In genomic region chr6:131466838-131467237, GRCm38 (mm10) we compare ENCODE assay signal across 13 mouse cellular contexts. TPM values are rescaled to one million over a fixed set of nuclear protein-coding genes. Genes with fewer than 3 reads are reported as not detected.
A peak's percentile ranks its signal among the peaks of the same experiment; 100 is the strongest.
DNase-seq lines count a peak whose midpoint lies in the region; ATAC-seq and TF ChIP-seq lines count a peak whose summit lies in the region.
"Had no signal": no experiment of that assay in that cellular context is flagged by ENCODE, and none has a peak within 500 bp of the region (broad histone marks: within the 10 kb centered on the region; RNA-seq: fewer than 3 reads in every experiment).

No protein-coding gene starts in this region.

- H3K9ac ChIP-seq in forebrain, postnatal 0 days: no peak overlapping the region
- no peak overlapping the region for H3K9ac ChIP-seq in forebrain, embryonic 13.5 days
- H3K9ac ChIP-seq in lung, postnatal 0 days (replicated peaks; ENCODE audit: low read depth): no peak overlapping the region
- H3K9ac ChIP-seq: limb, embryonic 15.5 days had no signal

- H3K27ac ChIP-seq in forebrain, postnatal 0 days (ENCODE audit: low read depth, low read length): no peak overlapping the region
- no peak overlapping the region for H3K27ac ChIP-seq in forebrain, embryonic 13.5 days
- H3K27ac ChIP-seq in lung, postnatal 0 days (ENCODE audit: low read length): no peak overlapping the region
- H3K27ac ChIP-seq: limb, embryonic 15.5 days had no signal

- peak; percentile 47 for TF ChIP-seq CTCF in forebrain, postnatal 0 days (IDR thresholded peaks at IDR 0.05; ENCODE audit: low read depth)
- peak; percentile 45 for TF ChIP-seq CTCF in lung, postnatal 0 days (IDR thresholded peaks at IDR 0.05)

- no peaks in the 10 kb centered on the region for H3K4me1 ChIP-seq in forebrain, postnatal 0 days (ENCODE audit: insufficient read depth)
- H3K4me1 ChIP-seq in forebrain, embryonic 13.5 days: no peaks in the 10 kb centered on the region
- H3K4me1 ChIP-seq in lung, postnatal 0 days (ENCODE audit: insufficient read depth, low read depth, low read length): no peaks in the 10 kb centered on the region
- H3K4me1 ChIP-seq: limb, embryonic 15.5 days had no signal

- DNase-seq in forebrain, postnatal 0 days: peak; percentile 14
- peak; percentile 20 for DNase-seq in lung, postnatal 0 days (ENCODE audit: low spot score)
- DNase-seq in lung, postnatal 4 days: no peak
- peak; percentile 19 for DNase-seq in embryo, embryonic 11 days
- DNase-seq in splenic B cell, adult 2 months (ENCODE audit: low read depth, low spot score): peak; percentile 15
- DNase-seq in layer of hippocampus, postnatal 10 days (ENCODE audit: low spot score in 2 of 2): no peak
- DNase-seq: kidney, adult 11 months had no signal

- H3K36me3 ChIP-seq in forebrain, postnatal 0 days (ENCODE audit: insufficient read depth): no peaks in the 10 kb centered on the region
- no peaks in the 10 kb centered on the region for H3K36me3 ChIP-seq in forebrain, embryonic 13.5 days (ENCODE audit: poor library complexity, severe bottlenecking)
- H3K36me3 ChIP-seq in lung, postnatal 0 days (ENCODE audit: insufficient read depth, low read length): no peaks in the 10 kb centered on the region
- no peaks in the 10 kb centered on the region for H3K36me3 ChIP-seq in splenic B cell, adult 2 months (ENCODE audit: control insufficient read depth, insufficient read depth, low read length, poor library complexity, severe bottlenecking)
- H3K36me3 ChIP-seq: limb, embryonic 15.5 days had no signal

- H3K4me3 ChIP-seq in forebrain, postnatal 0 days (ENCODE audit: low read depth, low read length): no peak overlapping the region
- H3K4me3 ChIP-seq in forebrain, embryonic 13.5 days: no peak overlapping the region
- H3K4me3 ChIP-seq in lung, postnatal 0 days (ENCODE audit: low read depth, low read length): no peak overlapping the region
- H3K4me3 ChIP-seq: limb, embryonic 15.5 days; myocyte had no signal

- no peaks in the 10 kb centered on the region for H3K27me3 ChIP-seq in forebrain, postnatal 0 days (ENCODE audit: insufficient read depth, low read length)
- no peaks in the 10 kb centered on the region for H3K27me3 ChIP-seq in forebrain, embryonic 13.5 days
- H3K27me3 ChIP-seq in lung, postnatal 0 days (replicated peaks; ENCODE audit: insufficient read depth, low read length): no peaks in the 10 kb centered on the region
- no peaks in the 10 kb centered on the region for H3K27me3 ChIP-seq in splenic B cell, adult 2 months (ENCODE audit: control insufficient read depth, insufficient read depth, low read length, poor library complexity, severe bottlenecking)
- H3K27me3 ChIP-seq: limb, embryonic 15.5 days had no signal

- peak; percentile 43; the same call in 1 of the 2 replicates for ATAC-seq in forebrain, postnatal 0 days
- no peak for ATAC-seq in forebrain, embryonic 13.5 days
- ATAC-seq in lung, postnatal 0 days: no peak
- no peak for ATAC-seq in erythroblast, adult 5-6 weeks (replicated peaks; ENCODE audit: low FRiP score, poor library complexity, severe bottlenecking)

- TF ChIP-seq EP300 in lung, postnatal 0 days (IDR thresholded peaks at IDR 0.05): no peak

- H3K9me3 ChIP-seq in forebrain, postnatal 0 days (ENCODE audit: low read length): no peaks in the 10 kb centered on the region
- no peaks in the 10 kb centered on the region for H3K9me3 ChIP-seq in forebrain, embryonic 13.5 days (replicated peaks)
- H3K9me3 ChIP-seq in lung, postnatal 0 days (ENCODE audit: low read length): no peaks in the 10 kb centered on the region
- H3K9me3 ChIP-seq: limb, embryonic 15.5 days had no signal

- no peak overlapping the region for H3K4me2 ChIP-seq in forebrain, postnatal 0 days (ENCODE audit: low read depth)
- no peak overlapping the region for H3K4me2 ChIP-seq in forebrain, embryonic 13.5 days
- no peak overlapping the region for H3K4me2 ChIP-seq in lung, postnatal 0 days (replicated peaks; ENCODE audit: low read depth, low read length)
- H3K4me2 ChIP-seq: limb, embryonic 15.5 days had no signal

RNA-seq across cellular contexts. Expression of gene 5430401F13Rik, which starts 19.4 kb away (rescaled TPM):
- total RNA-seq in forebrain, postnatal 0 days (2014; rRNA removed): not detected in 2 replicates
- not detected in 2 replicates for polyA plus RNA-seq in forebrain, postnatal 0 days (2015; fragmentation: Nextera tagmentation; extraction: Ambion mirVana)
- polyA plus RNA-seq in forebrain, embryonic 13.5 days (2015; fragmentation: Nextera tagmentation; extraction: Ambion mirVana): not detected in 2 replicates
- not detected in 2 replicates for polyA plus RNA-seq in lung, postnatal 0 days (2015; fragmentation: Nextera tagmentation; extraction: Ambion mirVana)
- total RNA-seq in erythroblast, adult 5-6 weeks (2015; ENCODE audit: low replicate concordance): not detected in 2 replicates
- not detected in 2 replicates for total RNA-seq in erythroblast, adult 5-6 weeks (2017; ENCODE audit: low replicate concordance)
- not detected for total RNA-seq in layer of hippocampus, postnatal 10 days (2021)
- total RNA-seq: ES-E14 had no signal
- polyA plus RNA-seq: limb, embryonic 15.5 days; myocyte; spleen, adult 2 months had no signal

RNA-seq across cellular contexts. Expression of gene Gm6619, which starts 19.4 kb away (rescaled TPM):
- not detected in 2 replicates for total RNA-seq in forebrain, postnatal 0 days (2014; rRNA removed)
- not detected in 2 replicates for polyA plus RNA-seq in forebrain, postnatal 0 days (2015; fragmentation: Nextera tagmentation; extraction: Ambion mirVana)
- not detected in 2 replicates for polyA plus RNA-seq in forebrain, embryonic 13.5 days (2015; fragmentation: Nextera tagmentation; extraction: Ambion mirVana)
- not detected in 2 replicates for polyA plus RNA-seq in lung, postnatal 0 days (2015; fragmentation: Nextera tagmentation; extraction: Ambion mirVana)
- total RNA-seq in erythroblast, adult 5-6 weeks (2015; ENCODE audit: low replicate concordance): not detected in 2 replicates
- total RNA-seq in erythroblast, adult 5-6 weeks (2017; ENCODE audit: low replicate concordance): not detected in 2 replicates
- total RNA-seq in layer of hippocampus, postnatal 10 days (2021): not detected
- total RNA-seq: ES-E14 had no signal
- polyA plus RNA-seq: limb, embryonic 15.5 days; myocyte; spleen, adult 2 months had no signal

Comparison
In these comparisons a context has a peak if more than half of its experiments do, and no peak if none do; other contexts are left out.
1. DNase-seq: peak in forebrain, postnatal 0 days (single experiment), lung, postnatal 0 days (single experiment), embryo, embryonic 11 days (single experiment) and splenic B cell, adult 2 months (single experiment); none in lung, postnatal 4 days (0 of 2) and layer of hippocampus, postnatal 10 days (0 of 2).